Mouse (Mus musculus) C2C12 (cell line): ENCODE results near the gene Pik3r6.

Experiments used
- CEBPB ChIP-seq: IDR thresholded peaks from one replicate; pipeline ENCODE4 v1.6.1; 2011; ENCODE audit warnings: low read depth, mild to moderate bottlenecking, control low read depth, moderate library complexity
- CTCF ChIP-seq: IDR thresholded peaks from one replicate; pipeline ENCODE4 v1.5.1; 2011; ENCODE audit not compliant: control insufficient read depth, insufficient read depth, insufficient read length
- FOSL1 ChIP-seq: IDR thresholded peaks from one replicate; pipeline ENCODE4 v1.8.0; 2011; ENCODE audit warnings: mild to moderate bottlenecking, low read length; ENCODE audit not compliant: poor library complexity, insufficient read depth, severe bottlenecking
- MAX ChIP-seq: IDR thresholded peaks from one replicate; pipeline ENCODE4 v1.6.1; 2011; ENCODE audit warnings: mild to moderate bottlenecking, control low read depth
- MYOD1 ChIP-seq: IDR thresholded peaks from one replicate; pipeline ENCODE4 v1.6.1; 2011; ENCODE audit warnings: low read depth; ENCODE audit not compliant: control insufficient read depth, insufficient read length
- MYOG ChIP-seq: IDR thresholded peaks from one replicate; pipeline ENCODE4 v1.6.1; 2011; ENCODE audit not compliant: control insufficient read depth, insufficient read length; ENCODE audit errors: extremely low read depth
- USF1 ChIP-seq: IDR thresholded peaks from one replicate; pipeline ENCODE4 v1.6.1; 2011; ENCODE audit warnings: low read depth, mild to moderate bottlenecking, control low read depth, moderate library complexity

- TF ChIP-seq CTCF (no peak), CEBPB (no peak), USF1 (no peak), FOSL1 (no peak), MYOG (no peak), MAX (no peak), MYOD1 (no peak)
Measured at GRCm38 (mm10) chr11:68539621-68540020, 36.8 kb downstream of the Pik3r6 start.
